Mouse (Mus musculus): ENCODE data around the gene Acsm1. TPM values are rescaled to one million over a fixed set of nuclear protein-coding genes. Genes with fewer than 3 reads are reported as not detected.

Acsm1 gene
- polyA plus RNA-seq, 1 experiment from 2014 or later = not detected

- H3K4me2 ChIP-seq (replicated peaks) = no peak within 1 kb of the TSS
- 76% methylated on average over 5 of the region's 5 CpGs for WGBS
- no peaks in the 10 kb centered on the region for H3K27me3 ChIP-seq
- H3K4me3 ChIP-seq = no peak within 1 kb of the TSS
- H3K4me1 ChIP-seq = no peaks in the 10 kb centered on the region
- no peak within 1 kb of the TSS for H3K27ac ChIP-seq
- no peak within 1 kb of the TSS for H3K9ac ChIP-seq
- H3K36me3 ChIP-seq = no peaks in the 10 kb centered on the region
- H3K9me3 ChIP-seq = no peaks in the 10 kb centered on the region
- ATAC-seq (ENCODE audit: low FRiP score, low read depth) = no peak
These were observed 82.9 kb downstream of the Acsm1 start, which contains the start of gene Acsm4 for GRCm38 (mm10) chr7:119689726-119690125. Gene Acsm4, plus strand, starts transcription at chr7:119690026.

DNA sequence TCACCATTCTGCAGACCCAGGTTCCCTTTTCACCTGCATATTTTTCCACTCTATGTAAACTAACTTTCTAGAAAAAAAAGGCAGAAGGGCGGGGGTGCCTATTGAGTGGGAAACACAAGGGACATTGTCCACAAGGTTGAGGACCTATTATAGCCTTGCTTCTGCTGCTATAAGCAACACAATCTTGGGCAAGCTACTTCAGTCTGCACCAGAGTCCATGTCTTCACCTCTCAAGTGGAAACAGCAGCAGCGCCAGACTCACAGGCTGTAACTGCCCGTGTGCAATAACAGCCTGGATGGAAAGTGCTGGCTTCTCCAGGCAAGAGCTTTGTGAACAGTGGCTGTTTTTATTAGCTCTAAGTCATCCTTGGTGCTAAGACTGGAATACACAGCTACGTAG, 85.5 kb downstream of the Acsm1 start:
- H3K4me1 ChIP-seq = no peaks in the 10 kb centered on the region
- no peak overlapping the region for H3K27ac ChIP-seq
- no peaks in the 10 kb centered on the region for H3K36me3 ChIP-seq
- no peaks in the 10 kb centered on the region for H3K9me3 ChIP-seq
- no peak overlapping the region for H3K4me3 ChIP-seq
- no peak for ATAC-seq (ENCODE audit: low FRiP score, low read depth)
- no peak overlapping the region for H3K9ac ChIP-seq
- H3K4me2 ChIP-seq (replicated peaks) = no peak overlapping the region
- H3K27me3 ChIP-seq = no peaks in the 10 kb centered on the region
- 73% methylated on average over 4 of the region's 4 CpGs for WGBS

DNA sequence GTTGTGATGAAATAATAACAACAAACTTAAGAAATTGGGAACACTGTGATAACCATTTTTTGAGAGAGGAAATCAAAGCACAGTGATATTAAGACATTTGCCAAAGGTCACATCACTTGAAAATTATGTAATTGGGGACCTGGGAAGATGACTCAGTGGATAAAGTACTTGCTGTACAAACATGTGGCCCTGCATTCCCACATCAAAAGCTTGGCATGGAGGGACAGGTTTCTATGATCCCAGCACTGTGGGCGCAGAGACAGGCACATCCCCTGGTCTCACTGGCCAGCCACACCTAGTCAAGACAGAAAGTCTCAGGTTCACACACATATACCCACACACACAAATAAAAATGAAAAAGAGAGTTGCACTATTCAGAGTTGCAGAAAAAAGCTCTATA, 88.1 kb downstream of the Acsm1 start:
- 76% methylated on average over 1 of the region's 1 CpGs for WGBS
- Histone ChIP-seq H3K9ac (no peak overlapping the region), H3K27me3 (no peaks in the 10 kb centered on the region), H3K4me3 (no peak overlapping the region), H3K27ac (no peak overlapping the region), H3K4me1 (no peaks in the 10 kb centered on the region), H3K36me3 (no peaks in the 10 kb centered on the region), H3K4me2 (replicated peaks) (no peak overlapping the region), H3K9me3 (no peaks in the 10 kb centered on the region)
- no peak for ATAC-seq (ENCODE audit: low FRiP score, low read depth)

Other genes starting within 250 kb of the Acsm1 start
- gene Gp2, start 147.7 kb upstream of the Acsm1 start, polyA plus RNA-seq (2015; fragmentation: Nextera tagmentation; extraction: Ambion mirVana) = not detected in 2 replicates
- gene Umod, start 127.7 kb upstream of the Acsm1 start, polyA plus RNA-seq (2015; fragmentation: Nextera tagmentation; extraction: Ambion mirVana) = not detected in 2 replicates
- not detected in 2 replicates for gene Acsm5, start 87.6 kb upstream of the Acsm1 start, polyA plus RNA-seq (2015; fragmentation: Nextera tagmentation; extraction: Ambion mirVana)
- gene Pdilt, start 83.5 kb upstream of the Acsm1 start, polyA plus RNA-seq (2015; fragmentation: Nextera tagmentation; extraction: Ambion mirVana) = not detected in 2 replicates
- gene Acsm2, start 52.7 kb upstream of the Acsm1 start, polyA plus RNA-seq (2015; fragmentation: Nextera tagmentation; extraction: Ambion mirVana) = not detected in 2 replicates
- gene Acsm4, start 83.0 kb downstream of the Acsm1 start, polyA plus RNA-seq (2015; fragmentation: Nextera tagmentation; extraction: Ambion mirVana) = not detected in 2 replicates
- gene Thumpd1, start 113.8 kb downstream of the Acsm1 start, polyA plus RNA-seq (2015; fragmentation: Nextera tagmentation; extraction: Ambion mirVana) = 76.7 and 80.2 TPM in 2 replicates
- gene Acsm3, start 153.9 kb downstream of the Acsm1 start, polyA plus RNA-seq (2015; fragmentation: Nextera tagmentation; extraction: Ambion mirVana) = 0.32 and 0.41 TPM in 2 replicates
- 24.8 and 26.2 TPM in 2 replicates for gene Rexo5, start 187.0 kb downstream of the Acsm1 start, polyA plus RNA-seq (2015; fragmentation: Nextera tagmentation; extraction: Ambion mirVana)
- 23.4 and 26.2 TPM in 2 replicates for gene Eri2, start 187.0 kb downstream of the Acsm1 start, polyA plus RNA-seq (2015; fragmentation: Nextera tagmentation; extraction: Ambion mirVana)

Data from limb, embryonic 13.5 days (tissue).